Mouse (Mus musculus) adrenal gland, postnatal 14 days (tissue): Measurements from ENCODE around the gene Neo1. TPM values are rescaled to one million over a fixed set of nuclear protein-coding genes. Genes with fewer than 3 reads are reported as not detected.
"Not testable (repeated sequence)": the region's sequence is repeated elsewhere in the genome, so short reads cannot be mapped to it uniquely, and the experiment has no call there.

Experiments used
- DNase-seq: peaks from one replicate; pipeline ENCODE4 v3.0.0; 2021; ENCODE audit warnings: mixed read lengths
- total RNA-seq: library from RNA; stranded (reverse); gene quantifications from 2 replicates; pipeline ENCODE4 v1.2.3, GENCODE M21; 2021

Gene Neo1
- total RNA-seq, 1 experiment from 2014 or later, result 55.0 TPM

GRCm38 (mm10) chr9:58989255-58989928, 46.8 kb downstream of the Neo1 start:
- DNase-seq, result no peak

GRCm38 (mm10) chr9:58979034-58979433, 57.2 kb downstream of the Neo1 start:
- DNase-seq, result peak; percentile 7

GRCm38 (mm10) chr9:58971154-58971553, 65.1 kb downstream of the Neo1 start:
- not testable (repeated sequence) for DNase-seq

GRCm38 (mm10) chr9:58967371-58967770, 68.9 kb downstream of the Neo1 start:
- DNase-seq, result no peak

- no peak for DNase-seq
These were observed 80.7 kb downstream of the Neo1 start for GRCm38 (mm10) chr9:58955507-58955906.

GRCm38 (mm10) chr9:58945910-58946309, 90.3 kb downstream of the Neo1 start:
- DNase-seq, result not testable (repeated sequence)

GRCm38 (mm10) chr9:58934776-58935175, 101.5 kb downstream of the Neo1 start:
- no peak for DNase-seq

GRCm38 (mm10) chr9:58928103-58928502, 108.1 kb downstream of the Neo1 start:
- DNase-seq, result peak; percentile 49

GRCm38 (mm10) chr9:58902869-58903585, 133.2 kb downstream of the Neo1 start:
- peak; percentile 69 for DNase-seq

GRCm38 (mm10) chr9:58899602-58900001, 136.6 kb downstream of the Neo1 start:
- DNase-seq, result no peak

- no peak for DNase-seq
These were observed 144.2 kb downstream of the Neo1 start for GRCm38 (mm10) chr9:58891840-58892640.

GRCm38 (mm10) chr9:58890893-58891292, 145.3 kb downstream of the Neo1 start:
- no peak for DNase-seq

- no peak for DNase-seq
These were observed 146.3 kb downstream of the Neo1 start for GRCm38 (mm10) chr9:58889782-58890448.

GRCm38 (mm10) chr9:58882686-58883085, 153.6 kb downstream of the Neo1 start:
- DNase-seq, result no peak

GRCm38 (mm10) chr9:58879836-58880235, 156.4 kb downstream of the Neo1 start:
- no peak for DNase-seq

- DNase-seq, result no peak
These were observed 159.2 kb downstream of the Neo1 start for GRCm38 (mm10) chr9:58876946-58877625.

GRCm38 (mm10) chr9:58875439-58875838, 160.8 kb downstream of the Neo1 start:
- no peak for DNase-seq

GRCm38 (mm10) chr9:58874354-58874753, 161.9 kb downstream of the Neo1 start:
- DNase-seq, result no peak

- peak; percentile 75 for DNase-seq
These were observed 162.5 kb downstream of the Neo1 start for GRCm38 (mm10) chr9:58873541-58874324.

- no peak for DNase-seq
These were observed 165.1 kb downstream of the Neo1 start for GRCm38 (mm10) chr9:58871141-58871540.

GRCm38 (mm10) chr9:58863826-58864225, 172.4 kb downstream of the Neo1 start:
- no peak for DNase-seq
